Comparison of ENCODE assay signal across 9 mouse cellular contexts in the genomic region with DNA sequence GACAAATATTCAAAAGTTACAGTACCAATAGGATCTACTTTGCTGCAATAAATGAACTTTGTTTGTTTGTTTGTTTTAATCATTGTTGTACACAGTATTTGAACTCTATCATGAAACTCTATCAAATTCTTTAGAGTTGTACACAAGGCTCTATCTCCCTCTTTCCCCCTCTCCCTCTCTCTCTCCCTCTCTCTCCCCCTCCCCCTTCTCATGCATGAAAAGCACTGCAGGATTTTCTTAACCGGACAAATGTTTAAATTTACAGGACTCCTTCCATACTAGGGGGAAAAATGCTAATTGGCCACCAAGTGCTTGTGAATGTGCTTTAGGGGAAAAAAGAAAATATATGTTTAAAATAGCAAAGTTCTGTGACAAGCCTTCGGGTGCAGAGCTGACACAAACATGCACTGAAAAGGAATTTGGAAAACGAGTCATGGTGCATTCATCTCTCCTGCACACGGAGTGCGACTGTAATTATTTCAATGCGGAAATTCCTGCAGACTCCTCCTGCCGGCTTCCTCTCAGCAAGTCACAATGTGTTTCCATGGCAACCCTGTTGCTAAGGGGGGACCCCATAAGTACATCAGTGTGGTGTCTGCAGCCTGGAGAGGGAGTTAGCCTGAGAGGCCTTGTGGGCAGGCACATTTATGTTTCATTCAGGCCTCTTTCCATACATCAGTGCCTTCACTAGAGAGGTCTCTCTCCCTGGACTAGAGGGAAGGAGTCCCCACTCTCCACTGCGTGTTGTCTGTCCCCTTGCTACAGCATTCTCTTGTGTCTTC. TPM values are rescaled to one million over a fixed set of nuclear protein-coding genes. Genes with fewer than 3 reads are reported as not detected.
DNase-seq lines count a peak whose midpoint lies in the region; ATAC-seq lines count a peak whose summit lies in the region.
"Had no signal": no experiment of that assay in that cellular context is flagged by ENCODE, and none has a peak within 500 bp of the region (broad histone marks: within the 10 kb centered on the region; RNA-seq: fewer than 3 reads in every experiment).

No protein-coding gene starts in this region.

- no peaks in the 10 kb centered on the region; the same call in 1 of the 2 replicates for H3K27me3 ChIP-seq in hindbrain, embryonic 13.5 days
- no peaks in the 10 kb centered on the region for H3K27me3 ChIP-seq in midbrain, embryonic 15.5 days (replicated peaks)

- peak overlapping the region; percentile 22; the same call in 1 of the 2 replicates for H3K4me3 ChIP-seq in hindbrain, embryonic 13.5 days
- H3K4me3 ChIP-seq in midbrain, embryonic 15.5 days, result peak overlapping the region; percentile 13; the same call in 1 of the 2 replicates
- H3K4me3 ChIP-seq: liver, embryonic 13.5 days had no signal

- H3K9me3 ChIP-seq in hindbrain, embryonic 13.5 days, result no peaks in the 10 kb centered on the region
- no peaks in the 10 kb centered on the region for H3K9me3 ChIP-seq in midbrain, embryonic 15.5 days
- H3K9me3 ChIP-seq: liver, embryonic 13.5 days had no signal

- H3K4me1 ChIP-seq in hindbrain, embryonic 13.5 days (replicated peaks), result peaks cover 22% of the 10 kb centered on the region
- H3K4me1 ChIP-seq in midbrain, embryonic 15.5 days, result peaks cover 26% of the 10 kb centered on the region
- H3K4me1 ChIP-seq: liver, embryonic 13.5 days had no signal

- no peaks in the 10 kb centered on the region for H3K36me3 ChIP-seq in hindbrain, embryonic 13.5 days
- H3K36me3 ChIP-seq in midbrain, embryonic 15.5 days (replicated peaks), result no peaks in the 10 kb centered on the region
- H3K36me3 ChIP-seq: liver, embryonic 13.5 days had no signal

- H3K4me2 ChIP-seq in hindbrain, embryonic 13.5 days, result peak overlapping the region; percentile 49
- peak overlapping the region; percentile 48 for H3K4me2 ChIP-seq in midbrain, embryonic 15.5 days
- H3K4me2 ChIP-seq: liver, embryonic 13.5 days had no signal

- 4% methylated on average over 8 of the region's 8 CpGs for WGBS in hindbrain, embryonic 13.5 days
- 2% methylated on average over 8 of the region's 8 CpGs for WGBS in midbrain, embryonic 15.5 days

- H3K27ac ChIP-seq in hindbrain, embryonic 13.5 days, result peak overlapping the region; percentile 62
- H3K27ac ChIP-seq in midbrain, embryonic 15.5 days, result peak overlapping the region; percentile 72
- H3K27ac ChIP-seq: liver, embryonic 13.5 days had no signal

- peak; percentile 81 for DNase-seq in R1 (ENCODE audit: low read depth, low spot score)
- peak; percentile 64 for DNase-seq in embryo, embryonic 9.5 days (ENCODE audit: extremely low spot score)
- DNase-seq in thymus, postnatal 14 days, result no peak
- DNase-seq in kidney, adult 18-20 months, result no peak
- DNase-seq in cerebellum, postnatal 36 days, result no peak
- no peak for DNase-seq in urinary bladder, postnatal 10 days (ENCODE audit: low spot score)
- DNase-seq: liver, embryonic 13.5 days had no signal

- peak overlapping the region; percentile 55; the same call in 1 of the 2 replicates for H3K9ac ChIP-seq in hindbrain, embryonic 13.5 days
- no peak overlapping the region for H3K9ac ChIP-seq in midbrain, embryonic 15.5 days
- H3K9ac ChIP-seq: liver, embryonic 13.5 days had no signal

- peak; percentile 95 for ATAC-seq in hindbrain, embryonic 13.5 days (ENCODE audit: low FRiP score)
- peak; percentile 98 for ATAC-seq in midbrain, embryonic 15.5 days (replicated peaks)

RNA-seq across cellular contexts. Expression of a gene that starts 11.2 kb away (rescaled TPM):
- polyA plus RNA-seq in hindbrain, embryonic 13.5 days (2015; fragmentation: Nextera tagmentation; extraction: Ambion mirVana), result 4.1 and 4.2 TPM in 2 replicates
- 7.4 and 8.1 TPM in 2 replicates for polyA plus RNA-seq in midbrain, embryonic 15.5 days (2015; fragmentation: Nextera tagmentation; extraction: Ambion mirVana)
- polyA plus RNA-seq: liver, embryonic 13.5 days had no signal

Comparison
In these comparisons a context has a peak if more than half of its experiments do, and no peak if none do; other contexts are left out.
1. DNase-seq: peak in R1 (single experiment) and embryo, embryonic 9.5 days (single experiment); none in thymus, postnatal 14 days (single experiment), kidney, adult 18-20 months (single experiment), cerebellum, postnatal 36 days (0 of 2) and urinary bladder, postnatal 10 days (single experiment).